Mouse (Mus musculus) kidney, embryonic 14.5 days (tissue): Measurements from ENCODE around the gene Mtx3. TPM values are rescaled to one million over a fixed set of nuclear protein-coding genes. Genes with fewer than 3 reads are reported as not detected.
"Not testable (repeated sequence)": the region's sequence is repeated elsewhere in the genome, so short reads cannot be mapped to it uniquely, and the experiment has no call there.

ENCODE experiments used
- ATAC-seq: fragments of 200-750 bp; cut with Nextera tagmentation; 2 replicates; pipeline ENCODE4 v1.8.0; 2017; ENCODE audit warnings: moderate number of reproducible peaks, mild to moderate bottlenecking, moderate TSS enrichment, moderate library complexity; ENCODE audit not compliant: low FRiP score, low TSS enrichment
- H3K27ac ChIP-seq: fragments of 300-500 bp; sonication (generic); 2 replicates; pipeline ENCODE4 v1.5.1; 2014; ENCODE audit warnings: low read depth, mild to moderate bottlenecking, low read length, moderate library complexity, mixed read lengths
- H3K27me3 ChIP-seq: fragments of 300-500 bp; sonication (generic); 2 replicates; pipeline ENCODE4 v1.6.1; 2014; ENCODE audit warnings: mild to moderate bottlenecking, low read length; ENCODE audit not compliant: control insufficient read depth, insufficient read depth
- H3K36me3 ChIP-seq: fragments of 300-500 bp; sonication (generic); 2 replicates; pipeline ENCODE4 v1.6.1; 2014; ENCODE audit warnings: low read length, mixed read lengths; ENCODE audit not compliant: control insufficient read depth, insufficient read depth
- H3K4me1 ChIP-seq: fragments of 300-500 bp; sonication (generic); 2 replicates; pipeline ENCODE4 v1.6.1; 2014; ENCODE audit warnings: low read length, mixed read lengths; ENCODE audit not compliant: control insufficient read depth, insufficient read depth
- H3K4me2 ChIP-seq: fragments of 300-500 bp; sonication (generic); replicated peaks from 2 replicates; pipeline ENCODE4 v1.6.1; 2014; ENCODE audit warnings: low read depth, mild to moderate bottlenecking, low read length
- H3K4me3 ChIP-seq: fragments of 300-500 bp; sonication (generic); 2 replicates; pipeline ENCODE4 v1.5.1; 2014; ENCODE audit warnings: mild to moderate bottlenecking, low read length
- H3K9ac ChIP-seq: fragments of 300-500 bp; sonication (generic); 2 replicates; pipeline ENCODE4 v1.6.1; 2014; ENCODE audit warnings: low read depth, mild to moderate bottlenecking, low read length, moderate library complexity
- H3K9me3 ChIP-seq: fragments of 300-500 bp; sonication (generic); 2 replicates; pipeline ENCODE4 v1.6.1; 2016; ENCODE audit warnings: low read length; ENCODE audit not compliant: control insufficient read depth
- WGBS: fragments of 180-500 bp; shearing (Covaris S2); extraction: QIAGEN DNeasy Blood & Tissue Kit; methylation state at CpG from one replicate; pipeline ENCODE4 v1.1.7; 2014; 5-methylcytosine and 5-hydroxymethylcytosine counted together
- polyA plus RNA-seq: library from polyadenylated mRNA; unstranded; fragments of >200 nt; fragmentation: Nextera tagmentation; extraction: Ambion mirVana; gene quantifications from 2 replicates; pipeline ENCODE4 v1.2.1, GENCODE M21; 2014

Gene Mtx3
- polyA plus RNA-seq: 6.3 and 7.5 TPM in 2 replicates

GRCm38 (mm10) chr13:92844586-92845221, at the start of gene Mtx3:
Mtx3 (plus strand) TSS chr13:92844760.
- Histone ChIP-seq H3K4me1 (0 out of 2 replicates have a peak, but pooled peaks cover 5% of the 10 kb centered on the region), H3K4me3 (peak within 1 kb of the TSS; percentile 92), H3K27me3 (no peaks in the 10 kb centered on the region), H3K9ac (peak within 1 kb of the TSS; percentile 84), H3K9me3 (no peaks in the 10 kb centered on the region), H3K27ac (peak within 1 kb of the TSS; percentile 85), H3K36me3 (peaks cover 23% of the 10 kb centered on the region), H3K4me2 (peak within 1 kb of the TSS; percentile 52)
- peak; percentile 99 for ATAC-seq
- WGBS: 3% methylated on average over 35 of the region's 40 CpGs

DNA sequence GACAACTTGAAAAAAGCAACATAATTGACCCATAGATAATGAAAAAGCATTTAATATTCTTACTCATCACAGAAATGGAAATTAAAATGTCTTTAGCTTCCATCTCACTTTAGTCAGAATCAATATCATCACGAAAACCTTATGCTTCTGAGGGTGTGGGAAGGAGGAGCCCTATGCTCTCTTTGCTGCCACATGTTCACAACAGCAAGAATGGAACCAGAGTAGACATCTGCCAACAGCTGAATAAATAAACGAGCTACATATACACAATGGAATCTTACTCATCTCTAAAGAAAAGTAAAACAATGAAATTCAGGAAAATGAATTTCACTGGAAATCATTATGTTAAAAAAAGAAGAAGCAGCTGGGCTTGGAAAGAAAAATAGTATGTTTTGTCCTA, 45.7 kb upstream of the Mtx3 start:
- ATAC-seq: no peak
- Histone ChIP-seq H3K27me3 (peaks cover 7% of the 10 kb centered on the region; the same call in 1 of the 2 replicates), H3K27ac (no peak overlapping the region), H3K4me1 (no peaks in the 10 kb centered on the region), H3K4me3 (no peak overlapping the region), H3K9me3 (no peaks in the 10 kb centered on the region), H3K36me3 (no peaks in the 10 kb centered on the region), H3K4me2 (no peak overlapping the region), H3K9ac (no peak overlapping the region)
- 83% methylated on average over 2 of the region's 2 CpGs for WGBS

DNA sequence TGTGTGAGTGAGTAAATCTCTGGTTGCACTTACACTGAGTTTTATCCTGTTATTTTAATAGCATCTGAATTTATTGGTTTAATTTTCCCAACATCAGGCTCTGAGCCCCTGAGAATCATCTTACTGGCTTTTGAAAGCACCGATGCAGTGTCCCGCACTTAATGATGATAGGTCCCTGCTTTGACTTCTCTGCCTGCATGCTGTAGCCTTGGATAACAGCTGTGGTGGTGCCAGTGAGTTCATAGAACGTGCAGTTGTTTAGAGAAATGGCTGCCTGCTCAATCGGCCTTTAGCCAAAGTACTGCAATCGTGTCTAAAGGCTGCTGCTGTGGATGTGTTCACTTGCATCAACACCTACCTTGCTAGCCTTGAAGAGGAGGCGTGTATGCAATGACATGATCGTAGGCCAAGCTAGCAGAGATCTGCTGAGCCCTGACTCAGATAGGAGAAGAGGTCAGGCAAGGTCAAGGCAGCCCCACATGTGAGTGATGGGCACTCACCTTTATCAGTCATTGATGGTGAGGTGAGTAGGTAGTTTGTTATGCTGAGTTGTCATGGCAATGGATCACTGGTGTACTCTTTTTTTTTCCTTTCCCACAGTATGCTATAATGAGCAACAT, 45.1 kb upstream of the Mtx3 start:
- Histone ChIP-seq H3K9ac (no peak overlapping the region), H3K27me3 (peaks cover 3% of the 10 kb centered on the region; the same call in 1 of the 2 replicates), H3K4me1 (no peaks in the 10 kb centered on the region), H3K36me3 (no peaks in the 10 kb centered on the region), H3K4me3 (no peak overlapping the region), H3K9me3 (no peaks in the 10 kb centered on the region), H3K27ac (no peak overlapping the region), H3K4me2 (no peak overlapping the region)
- 79% methylated on average over 7 of the region's 7 CpGs for WGBS
- ATAC-seq: no peak

DNA sequence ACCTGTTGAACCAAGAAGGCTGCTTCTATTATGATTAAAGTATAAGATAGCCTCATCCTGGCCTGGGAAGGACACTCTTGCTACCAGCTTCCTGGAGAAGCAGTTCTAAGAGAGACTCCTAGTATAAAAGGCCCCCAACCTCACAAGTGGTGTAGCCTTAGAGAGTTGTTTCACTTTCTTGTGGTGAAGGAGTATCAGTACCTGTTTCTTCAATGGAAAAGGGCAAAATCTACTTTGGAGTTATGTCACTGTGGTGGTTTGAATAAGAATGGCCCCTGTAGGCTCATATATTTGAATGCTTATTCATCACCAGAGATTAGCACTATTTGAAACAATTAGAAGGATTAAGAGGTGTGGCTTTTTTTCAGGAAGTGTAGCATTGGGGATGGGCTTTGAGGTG, 37.8 kb upstream of the Mtx3 start:
- no peak overlapping the region for H3K9ac ChIP-seq
- H3K27me3 ChIP-seq: no peaks in the 10 kb centered on the region
- no peak for ATAC-seq
- no peak overlapping the region for H3K27ac ChIP-seq
- no peaks in the 10 kb centered on the region for H3K9me3 ChIP-seq
- no peaks in the 10 kb centered on the region for H3K4me1 ChIP-seq
- H3K4me3 ChIP-seq: no peak overlapping the region
- no peak overlapping the region for H3K4me2 ChIP-seq
- no peaks in the 10 kb centered on the region for H3K36me3 ChIP-seq

- no peak for ATAC-seq
- Histone ChIP-seq H3K4me1 (no peaks in the 10 kb centered on the region), H3K9me3 (no peaks in the 10 kb centered on the region), H3K36me3 (no peaks in the 10 kb centered on the region), H3K27ac (no peak overlapping the region), H3K9ac (no peak overlapping the region), H3K4me2 (no peak overlapping the region), H3K4me3 (no peak overlapping the region), H3K27me3 (no peaks in the 10 kb centered on the region)
- 87% methylated on average over 3 of the region's 3 CpGs for WGBS
Observed at GRCm38 (mm10) chr13:92807849-92808248, 36.7 kb upstream of the Mtx3 start.

DNA sequence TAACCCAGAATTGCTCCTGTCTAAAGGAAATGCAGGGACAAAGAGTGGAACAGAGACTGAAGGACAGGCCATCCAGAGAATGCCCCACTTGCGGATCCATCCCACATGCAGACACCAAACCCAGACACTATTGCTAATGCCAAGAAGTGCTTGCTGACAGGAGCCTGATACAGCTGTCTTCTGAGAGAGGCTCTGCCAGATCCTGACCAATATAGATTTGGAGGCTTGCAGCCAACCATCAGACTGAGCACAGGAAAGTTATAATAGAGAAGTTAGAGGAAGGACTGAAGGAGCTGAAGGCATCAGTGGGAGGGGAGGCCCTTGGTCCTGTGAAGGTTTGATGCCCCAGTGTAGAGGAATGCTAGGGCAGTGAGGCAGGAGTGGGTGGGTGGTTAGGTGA, 34.0 kb upstream of the Mtx3 start:
- 91% methylated on average over 1 of the region's 1 CpGs for WGBS
- H3K9ac ChIP-seq, H3K27me3 ChIP-seq, H3K27ac ChIP-seq, H3K9me3 ChIP-seq, H3K36me3 ChIP-seq, H3K4me1 ChIP-seq, H3K4me2 ChIP-seq, ATAC-seq, H3K4me3 ChIP-seq: not testable (repeated sequence)

- no peaks in the 10 kb centered on the region for H3K36me3 ChIP-seq
- no peak overlapping the region for H3K4me3 ChIP-seq
- H3K4me2 ChIP-seq: no peak overlapping the region
- ATAC-seq: no peak
- no peak overlapping the region for H3K27ac ChIP-seq
- 85% methylated on average over 5 of the region's 5 CpGs for WGBS
- H3K9me3 ChIP-seq: no peaks in the 10 kb centered on the region
- H3K27me3 ChIP-seq: no peaks in the 10 kb centered on the region
- no peaks in the 10 kb centered on the region for H3K4me1 ChIP-seq
- no peak overlapping the region for H3K9ac ChIP-seq
Observed at GRCm38 (mm10) chr13:92816329-92816728, 28.2 kb upstream of the Mtx3 start.

GRCm38 (mm10) chr13:92817357-92817756, 27.2 kb upstream of the Mtx3 start:
- Histone ChIP-seq H3K9me3 (no peaks in the 10 kb centered on the region), H3K27me3 (no peaks in the 10 kb centered on the region), H3K4me2 (no peak overlapping the region), H3K9ac (no peak overlapping the region), H3K4me1 (no peaks in the 10 kb centered on the region), H3K36me3 (no peaks in the 10 kb centered on the region), H3K27ac (no peak overlapping the region), H3K4me3 (no peak overlapping the region)
- 43% methylated on average over 3 of the region's 3 CpGs for WGBS
- no peak for ATAC-seq

GRCm38 (mm10) chr13:92828820-92829219, 15.7 kb upstream of the Mtx3 start:
- no peak overlapping the region for H3K27ac ChIP-seq
- no peak for ATAC-seq
- H3K4me2 ChIP-seq: no peak overlapping the region
- 57% methylated on average over 10 of the region's 10 CpGs for WGBS
- H3K4me1 ChIP-seq: no peaks in the 10 kb centered on the region
- H3K27me3 ChIP-seq: no peaks in the 10 kb centered on the region
- H3K9ac ChIP-seq: no peak overlapping the region
- H3K4me3 ChIP-seq: no peak overlapping the region
- H3K36me3 ChIP-seq: no peaks in the 10 kb centered on the region
- H3K9me3 ChIP-seq: no peaks in the 10 kb centered on the region
